Mouse (Mus musculus): ENCODE results near the gene Vwa3b. TPM values are rescaled to one million over a fixed set of nuclear protein-coding genes. Genes with fewer than 3 reads are reported as not detected.

Gene Vwa3b
- total RNA-seq, 2 experiments from 2014 or later: 21.2 to 22.6 TPM

GRCm38 (mm10) chr1:37219593-37219992 lies 193.2 kb downstream of the Vwa3b start:
- no peak for DNase-seq (ENCODE audit: low spot score in 2 of 2)

DNA sequence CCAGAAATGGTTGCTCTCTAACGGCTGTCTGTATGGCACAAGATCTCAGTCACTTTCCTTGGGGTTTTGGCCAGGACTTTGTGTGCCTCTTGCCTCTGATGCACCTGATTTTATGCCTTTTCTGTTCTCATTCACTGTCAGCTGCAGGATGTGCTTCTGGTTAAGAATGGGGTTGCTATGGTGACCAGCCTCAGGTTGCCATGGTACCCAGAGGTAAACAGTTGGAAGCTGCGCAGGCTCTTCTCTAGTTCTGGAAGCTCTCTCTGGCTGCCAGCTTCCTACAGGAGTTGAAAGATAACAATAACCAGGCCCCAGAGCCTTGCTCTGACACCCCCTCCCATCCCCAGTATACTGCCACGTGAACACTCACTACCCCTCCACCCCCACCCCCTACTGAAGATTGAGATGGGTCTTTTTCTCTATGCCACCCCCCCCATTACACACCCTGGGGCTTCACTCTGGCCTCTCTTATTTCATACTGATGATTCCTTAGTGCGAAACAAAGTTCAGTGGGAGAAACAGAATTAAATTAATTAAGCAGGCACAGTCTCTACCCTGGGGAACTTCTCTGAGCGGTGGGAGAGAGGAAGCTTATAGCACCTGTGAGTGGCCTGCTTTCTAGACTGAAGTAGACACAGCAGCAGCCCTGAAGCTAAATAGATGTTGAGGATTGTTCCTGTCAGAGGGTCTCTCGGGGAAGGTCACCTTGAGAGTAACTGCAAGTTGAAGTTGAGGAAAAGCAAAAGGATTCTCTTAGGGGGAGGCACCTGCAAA lies 193.9 kb downstream of the Vwa3b start:
- peak; percentile 84 to 96 for DNase-seq (ENCODE audit: low spot score in 2 of 2)

- DNase-seq (ENCODE audit: low spot score in 2 of 2): no peak
Observed at GRCm38 (mm10) chr1:37222002-37222401, 195.6 kb downstream of the Vwa3b start.

DNA sequence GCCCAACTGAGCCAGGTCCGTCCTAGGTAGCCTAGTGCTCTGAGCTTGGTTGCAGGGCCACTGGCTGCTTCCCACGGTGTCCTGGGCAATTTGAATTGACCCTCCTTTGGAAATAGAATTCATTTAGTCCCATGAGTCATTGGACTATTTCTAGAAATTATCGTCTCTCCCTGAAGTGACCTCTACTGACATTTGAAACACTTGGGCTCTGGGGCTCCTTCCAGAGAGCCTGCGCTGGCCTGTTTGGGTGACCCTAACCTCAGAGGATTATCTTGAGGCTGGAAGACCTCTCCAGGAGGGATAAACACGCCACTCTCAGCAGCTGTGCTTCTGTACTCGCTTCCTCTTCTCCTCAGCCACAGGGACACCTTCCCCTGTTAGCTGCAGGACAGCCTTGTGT lies 204.0 kb downstream of the Vwa3b start:
- no peak for DNase-seq (ENCODE audit: low spot score in 2 of 2)

- DNase-seq (ENCODE audit: low spot score in 2 of 2): peak in 1 of 2 experiments; percentile 62
Observed at GRCm38 (mm10) chr1:37231295-37231701, 204.9 kb downstream of the Vwa3b start.

Other genes with a start within 250 kb of the Vwa3b start
- gene Tmem131, start 82.9 kb upstream of the Vwa3b start, total RNA-seq (2021): 10 to 100 TPM; 51.2 to 55.0 TPM
- gene Cnga3, start 187.8 kb downstream of the Vwa3b start, total RNA-seq (2021): 1 to 10 TPM in 1 of 2 experiments, under 1 TPM in 1; 0.38 to 1.5 TPM

All from layer of hippocampus, adult 18-20 months (tissue).